Mouse (Mus musculus) stomach, adult 2 months (tissue): ENCODE data around the gene Cldn34c1. TPM values are rescaled to one million over a fixed set of nuclear protein-coding genes. Genes with fewer than 3 reads are reported as not detected.

ENCODE experiments used
- polyA plus RNA-seq: library from polyadenylated mRNA; depleted of rRNA; stranded (reverse); fragments of >200 nt; gene quantifications from 2 replicates; pipeline ENCODE4 v1.2.3, GENCODE M21; 2012; rRNA removed

Cldn34c1 gene
- 0.41 TPM in 2 replicates for polyA plus RNA-seq

DNA sequence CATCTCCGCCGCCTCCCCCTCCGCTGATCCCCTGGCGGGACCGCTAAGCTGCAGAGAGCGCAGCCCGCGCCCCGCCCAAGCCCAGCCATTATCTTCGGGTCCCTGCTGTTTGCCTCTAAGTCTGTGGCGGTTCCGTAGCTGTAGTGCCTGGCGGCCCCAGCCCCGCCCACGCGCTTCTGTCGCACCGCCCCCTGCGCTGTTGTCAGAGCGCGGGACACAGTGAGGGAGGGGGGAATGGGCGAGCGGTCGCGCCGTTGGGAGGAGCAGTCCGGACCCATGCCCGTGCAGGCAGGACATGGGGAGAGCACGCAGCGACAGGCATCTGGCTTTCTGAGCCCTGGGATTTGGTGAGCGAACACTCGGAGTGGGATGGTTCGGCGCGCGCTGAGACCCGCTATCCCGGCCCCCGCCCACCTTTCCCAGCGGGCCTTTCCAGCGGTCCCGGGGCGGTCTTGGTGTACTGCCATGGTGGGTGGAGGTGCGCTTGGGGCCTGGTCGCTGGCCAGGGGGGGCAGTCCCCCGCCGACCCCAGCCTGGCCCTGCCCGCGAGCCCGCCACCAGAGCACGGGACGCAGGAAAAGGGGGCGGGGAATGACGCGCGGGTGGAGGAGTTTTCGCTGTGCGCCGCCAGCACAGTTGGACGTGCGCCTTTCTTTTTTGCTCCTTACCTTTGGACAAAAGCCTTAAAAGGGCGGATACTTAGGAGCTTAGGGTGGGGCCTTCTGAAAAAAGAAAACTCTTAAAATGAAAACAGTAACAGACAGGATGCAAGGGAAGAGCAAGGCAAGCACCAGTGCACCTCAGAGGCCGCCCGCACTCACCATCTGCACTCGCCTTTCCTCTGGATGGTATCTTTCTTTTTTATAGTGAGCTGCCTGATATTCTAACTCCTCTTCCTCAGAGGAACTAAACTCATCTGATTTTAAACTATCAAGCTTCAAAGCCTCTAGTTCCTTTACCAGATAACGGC lies at the start of gene Cldn34c1:
Gene Cldn34c1 (plus strand): TSS at position 205 of the 970 bp plus-strand sequence.

GRCm38 (mm10) chrX:123222381-123222780 lies 119.1 kb downstream of the Cldn34c1 start, which contains the start of gene Srsx:
TSS of gene Srsx (minus strand) at chrX:123222481.

Other genes starting within 250 kb of the Cldn34c1 start
- not detected in 2 replicates for gene Gm17521, start 73.8 kb upstream of the Cldn34c1 start, polyA plus RNA-seq
- not detected in 2 replicates for gene Srsx, start 119.0 kb downstream of the Cldn34c1 start, polyA plus RNA-seq
- not detected in 2 replicates for gene Gm17577, start 143.4 kb downstream of the Cldn34c1 start, polyA plus RNA-seq